Mouse (Mus musculus): Measurements from ENCODE around the gene Klhl1. TPM values are rescaled to one million over a fixed set of nuclear protein-coding genes. Genes with fewer than 3 reads are reported as not detected.
"Not testable (repeated sequence)": the region's sequence is repeated elsewhere in the genome, so short reads cannot be mapped to it uniquely, and the experiment has no call there.

Gene Klhl1
- total RNA-seq (2015) (not detected in 2 replicates), total RNA-seq (2017) (not detected in 2 replicates)

- ATAC-seq (replicated peaks; ENCODE audit: poor library complexity) = no peak
Observed at GRCm38 (mm10) chr14:96518954-96519682, at the start of gene Klhl1. Klhl1 (minus strand) TSS chr14:96519102.

GRCm38 (mm10) chr14:96553668-96554067, 34.8 kb upstream of the Klhl1 start:
- ATAC-seq (replicated peaks; ENCODE audit: poor library complexity) = no peak

- ATAC-seq (replicated peaks; ENCODE audit: poor library complexity) = no peak; the same call in 1 of the 2 replicates
Observed at GRCm38 (mm10) chr14:96518151-96518953, 550 bp downstream of the Klhl1 start.

- no peak for ATAC-seq (replicated peaks; ENCODE audit: poor library complexity)
Observed at GRCm38 (mm10) chr14:96517727-96518126, 1.2 kb downstream of the Klhl1 start.

- no peak for ATAC-seq (replicated peaks; ENCODE audit: poor library complexity)
Observed at GRCm38 (mm10) chr14:96499936-96500335, 19.0 kb downstream of the Klhl1 start.

GRCm38 (mm10) chr14:96471812-96472211, 47.1 kb downstream of the Klhl1 start:
- ATAC-seq (replicated peaks; ENCODE audit: poor library complexity) = no peak

- ATAC-seq (replicated peaks; ENCODE audit: poor library complexity) = no peak
Observed at GRCm38 (mm10) chr14:96471336-96471735, 47.6 kb downstream of the Klhl1 start.

GRCm38 (mm10) chr14:96461756-96462155, 57.1 kb downstream of the Klhl1 start:
- ATAC-seq (replicated peaks; ENCODE audit: poor library complexity) = no peak

- no peak for ATAC-seq (replicated peaks; ENCODE audit: poor library complexity)
Observed at GRCm38 (mm10) chr14:96392032-96392737, 126.7 kb downstream of the Klhl1 start.

GRCm38 (mm10) chr14:96362727-96363126, 156.2 kb downstream of the Klhl1 start:
- ATAC-seq (replicated peaks; ENCODE audit: poor library complexity) = no peak

GRCm38 (mm10) chr14:96348220-96348619, 170.7 kb downstream of the Klhl1 start:
- ATAC-seq (replicated peaks; ENCODE audit: poor library complexity) = no peak

- ATAC-seq (replicated peaks; ENCODE audit: poor library complexity) = no peak
Observed at GRCm38 (mm10) chr14:96331069-96331468, 187.8 kb downstream of the Klhl1 start.

GRCm38 (mm10) chr14:96217805-96218441, 301.0 kb downstream of the Klhl1 start:
- no peak for ATAC-seq (replicated peaks; ENCODE audit: poor library complexity)

GRCm38 (mm10) chr14:96194795-96195194, 324.1 kb downstream of the Klhl1 start:
- not testable (repeated sequence) for ATAC-seq (replicated peaks; ENCODE audit: poor library complexity)

GRCm38 (mm10) chr14:96174546-96174945, 344.4 kb downstream of the Klhl1 start:
- no peak for ATAC-seq (replicated peaks; ENCODE audit: poor library complexity)

- ATAC-seq (replicated peaks; ENCODE audit: poor library complexity) = no peak
Observed at GRCm38 (mm10) chr14:96143137-96143536, 375.8 kb downstream of the Klhl1 start.

- ATAC-seq (replicated peaks; ENCODE audit: poor library complexity) = no peak
Observed at GRCm38 (mm10) chr14:96140246-96140645, 378.7 kb downstream of the Klhl1 start.

- ATAC-seq (replicated peaks; ENCODE audit: poor library complexity) = no peak
Observed at GRCm38 (mm10) chr14:96107396-96107795, 411.5 kb downstream of the Klhl1 start.

GRCm38 (mm10) chr14:96081681-96082207, 437.2 kb downstream of the Klhl1 start:
- no peak for ATAC-seq (replicated peaks; ENCODE audit: poor library complexity)

- ATAC-seq (replicated peaks; ENCODE audit: poor library complexity) = no peak
Observed at GRCm38 (mm10) chr14:96065884-96066283, 453.0 kb downstream of the Klhl1 start.
